Mouse (Mus musculus): ENCODE data around the gene Olfr1056. TPM values are rescaled to one million over a fixed set of nuclear protein-coding genes. Genes with fewer than 3 reads are reported as not detected.
"Not testable (repeated sequence)": the region's sequence is repeated elsewhere in the genome, so short reads cannot be mapped to it uniquely, and the experiment has no call there.

The Olfr1056 gene
- total RNA-seq (2021) = not detected
- not detected in 2 replicates for polyA plus RNA-seq (2012; rRNA removed)
- long read RNA-seq = 0 reads

GRCm38 (mm10) chr2:86362369-86362768 lies at the start of gene Olfr1056:
TSS of gene Olfr1056 (minus strand) at chr2:86362469.
- no peak for DNase-seq

- no peak for DNase-seq
Measured at GRCm38 (mm10) chr2:86395114-86395513, 32.8 kb upstream of the Olfr1056 start.

- DNase-seq = not testable (repeated sequence)
Measured at GRCm38 (mm10) chr2:86388461-86388860, 26.2 kb upstream of the Olfr1056 start, which contains the start of gene Olfr1058. TSS of gene Olfr1058 (minus strand) at chr2:86388561.

- DNase-seq = no peak
Measured at GRCm38 (mm10) chr2:86378293-86378692, 16.0 kb upstream of the Olfr1056 start, which contains the start of gene Olfr1057. TSS of gene Olfr1057 (minus strand) at chr2:86378393.

GRCm38 (mm10) chr2:86366342-86366741 lies 4.1 kb upstream of the Olfr1056 start:
- not testable (repeated sequence) for DNase-seq

- DNase-seq = not testable (repeated sequence)
Measured at GRCm38 (mm10) chr2:86351751-86352150, 10.5 kb downstream of the Olfr1056 start.

- DNase-seq = no peak
Measured at GRCm38 (mm10) chr2:86350184-86350583, 12.1 kb downstream of the Olfr1056 start, which contains the start of gene Olfr1055. TSS of gene Olfr1055 (minus strand) at chr2:86350284.

- DNase-seq = no peak
Measured at GRCm38 (mm10) chr2:86335333-86335732, 26.9 kb downstream of the Olfr1056 start, which contains the start of gene Olfr1054. TSS of gene Olfr1054 (minus strand) at chr2:86335433.

- DNase-seq = no peak
Measured at GRCm38 (mm10) chr2:86315184-86315583, 47.1 kb downstream of the Olfr1056 start, which contains the start of gene Olfr1053. TSS of gene Olfr1053 (minus strand) at chr2:86315284.

Other genes with a start within 250 kb of the Olfr1056 start
- not detected for gene Olfr1039, start 226.5 kb downstream of the Olfr1056 start, total RNA-seq (2021)
- gene Olfr1039, start 226.5 kb downstream of the Olfr1056 start, polyA plus RNA-seq (2012; rRNA removed) = not detected in 2 replicates
- gene Olfr1040, start 215.7 kb downstream of the Olfr1056 start, total RNA-seq (2021) = not detected
- gene Olfr1040, start 215.7 kb downstream of the Olfr1056 start, polyA plus RNA-seq (2012; rRNA removed) = not detected in 2 replicates
- gene Olfr1042, start 200.6 kb downstream of the Olfr1056 start, total RNA-seq (2021) = not detected
- not detected in 2 replicates for gene Olfr1042, start 200.6 kb downstream of the Olfr1056 start, polyA plus RNA-seq (2012; rRNA removed)
- gene Olfr1043, start 194.9 kb downstream of the Olfr1056 start, total RNA-seq (2021) = not detected
- gene Olfr1043, start 194.9 kb downstream of the Olfr1056 start, polyA plus RNA-seq (2012; rRNA removed) = not detected in 2 replicates
- gene Olfr1044, start 184.6 kb downstream of the Olfr1056 start, total RNA-seq (2021) = not detected
- gene Olfr1044, start 184.6 kb downstream of the Olfr1056 start, polyA plus RNA-seq (2012; rRNA removed) = not detected in 2 replicates
- not detected for gene Olfr52, start 176.8 kb downstream of the Olfr1056 start, total RNA-seq (2021)
- gene Olfr52, start 176.8 kb downstream of the Olfr1056 start, polyA plus RNA-seq (2012; rRNA removed) = not detected in 2 replicates
- gene Olfr1045, start 159.5 kb downstream of the Olfr1056 start, total RNA-seq (2021) = not detected
- gene Olfr1045, start 159.5 kb downstream of the Olfr1056 start, polyA plus RNA-seq (2012; rRNA removed) = not detected in 2 replicates
- not detected for gene Olfr1046, start 143.2 kb downstream of the Olfr1056 start, total RNA-seq (2021)
- gene Olfr1046, start 143.2 kb downstream of the Olfr1056 start, polyA plus RNA-seq (2012; rRNA removed) = not detected in 2 replicates
- not detected for gene Olfr1047, start 131.1 kb downstream of the Olfr1056 start, total RNA-seq (2021)
- not detected in 2 replicates for gene Olfr1047, start 131.1 kb downstream of the Olfr1056 start, polyA plus RNA-seq (2012; rRNA removed)
- not detected for gene Olfr1048, start 122.2 kb downstream of the Olfr1056 start, total RNA-seq (2021)
- gene Olfr1048, start 122.2 kb downstream of the Olfr1056 start, polyA plus RNA-seq (2012; rRNA removed) = not detected in 2 replicates
- not detected for gene Olfr1049, start 104.1 kb downstream of the Olfr1056 start, total RNA-seq (2021)
- not detected in 2 replicates for gene Olfr1049, start 104.1 kb downstream of the Olfr1056 start, polyA plus RNA-seq (2012; rRNA removed)
- gene Olfr1051, start 83.4 kb downstream of the Olfr1056 start, total RNA-seq (2021) = not detected
- not detected in 2 replicates for gene Olfr1051, start 83.4 kb downstream of the Olfr1056 start, polyA plus RNA-seq (2012; rRNA removed)
- not detected for gene Olfr1052, start 70.0 kb downstream of the Olfr1056 start, total RNA-seq (2021)
- not detected in 2 replicates for gene Olfr1052, start 70.0 kb downstream of the Olfr1056 start, polyA plus RNA-seq (2012; rRNA removed)
- not detected for gene Olfr1053, start 47.2 kb downstream of the Olfr1056 start, total RNA-seq (2021)
- not detected in 2 replicates for gene Olfr1053, start 47.2 kb downstream of the Olfr1056 start, polyA plus RNA-seq (2012; rRNA removed)
- not detected for gene Olfr1054, start 27.0 kb downstream of the Olfr1056 start, total RNA-seq (2021)
- not detected in 2 replicates for gene Olfr1054, start 27.0 kb downstream of the Olfr1056 start, polyA plus RNA-seq (2012; rRNA removed)
- gene Olfr1055, start 12.2 kb downstream of the Olfr1056 start, total RNA-seq (2021) = not detected
- gene Olfr1055, start 12.2 kb downstream of the Olfr1056 start, polyA plus RNA-seq (2012; rRNA removed) = not detected in 2 replicates
- not detected for gene Olfr1057, start 15.9 kb upstream of the Olfr1056 start, total RNA-seq (2021)
- gene Olfr1057, start 15.9 kb upstream of the Olfr1056 start, polyA plus RNA-seq (2012; rRNA removed) = not detected in 2 replicates
- gene Olfr1058, start 26.1 kb upstream of the Olfr1056 start, total RNA-seq (2021) = not detected
- not detected in 2 replicates for gene Olfr1058, start 26.1 kb upstream of the Olfr1056 start, polyA plus RNA-seq (2012; rRNA removed)
- not detected for gene Olfr1061, start 51.6 kb upstream of the Olfr1056 start, total RNA-seq (2021)
- not detected in 2 replicates for gene Olfr1061, start 51.6 kb upstream of the Olfr1056 start, polyA plus RNA-seq (2012; rRNA removed)
- gene Olfr1062, start 64.3 kb upstream of the Olfr1056 start, total RNA-seq (2021) = not detected
- not detected in 2 replicates for gene Olfr1062, start 64.3 kb upstream of the Olfr1056 start, polyA plus RNA-seq (2012; rRNA removed)
- gene Olfr1065, start 88.1 kb upstream of the Olfr1056 start, total RNA-seq (2021) = not detected
- not detected in 2 replicates for gene Olfr1065, start 88.1 kb upstream of the Olfr1056 start, polyA plus RNA-seq (2012; rRNA removed)
- not detected for gene Olfr1066, start 93.8 kb upstream of the Olfr1056 start, total RNA-seq (2021)
- not detected in 2 replicates for gene Olfr1066, start 93.8 kb upstream of the Olfr1056 start, polyA plus RNA-seq (2012; rRNA removed)
- gene Olfr228, start 124.9 kb upstream of the Olfr1056 start, total RNA-seq (2021) = not detected
- gene Olfr228, start 124.9 kb upstream of the Olfr1056 start, polyA plus RNA-seq (2012; rRNA removed) = not detected in 2 replicates
- gene Olfr1076, start 146.0 kb upstream of the Olfr1056 start, total RNA-seq (2021) = not detected
- not detected in 2 replicates for gene Olfr1076, start 146.0 kb upstream of the Olfr1056 start, polyA plus RNA-seq (2012; rRNA removed)
- not detected for gene Olfr1079, start 180.0 kb upstream of the Olfr1056 start, total RNA-seq (2021)
- gene Olfr1079, start 180.0 kb upstream of the Olfr1056 start, polyA plus RNA-seq (2012; rRNA removed) = not detected in 2 replicates
- not detected for gene Olfr1080, start 195.8 kb upstream of the Olfr1056 start, total RNA-seq (2021)
- not detected in 2 replicates for gene Olfr1080, start 195.8 kb upstream of the Olfr1056 start, polyA plus RNA-seq (2012; rRNA removed)
- not detected for gene Olfr1082, start 236.5 kb upstream of the Olfr1056 start, total RNA-seq (2021)
- gene Olfr1082, start 236.5 kb upstream of the Olfr1056 start, polyA plus RNA-seq (2012; rRNA removed) = not detected in 2 replicates

All from adrenal gland, adult 2 months (tissue).